Mouse (Mus musculus) lung, embryonic 14.5 days (tissue): ENCODE data around the gene Sf3b6. TPM values are rescaled to one million over a fixed set of nuclear protein-coding genes. Genes with fewer than 3 reads are reported as not detected.

ENCODE experiments used
- ATAC-seq: fragments of 200-750 bp; cut with Nextera tagmentation; 2 replicates; pipeline ENCODE4 v1.8.0; 2017; ENCODE audit warnings: mild to moderate bottlenecking, moderate TSS enrichment, moderate library complexity; ENCODE audit not compliant: insufficient read depth
- DNase-seq: peaks from one replicate; pipeline ENCODE4 v3.0.0-alpha.2; 2015
- H3K27ac ChIP-seq: fragments of 300-500 bp; sonication (generic); 2 replicates; pipeline ENCODE4 v1.5.1; 2014; ENCODE audit warnings: low read depth, mild to moderate bottlenecking, moderate library complexity
- H3K27me3 ChIP-seq: fragments of 300-500 bp; sonication (generic); 2 replicates; pipeline ENCODE4 v1.6.1; 2014; ENCODE audit warnings: low read length, control low read depth; ENCODE audit not compliant: insufficient read depth
- H3K36me3 ChIP-seq: fragments of 300-500 bp; sonication (generic); 2 replicates; pipeline ENCODE4 v1.6.1; 2014; ENCODE audit warnings: control low read depth; ENCODE audit not compliant: insufficient read depth
- H3K4me1 ChIP-seq: fragments of 300-500 bp; sonication (generic); 2 replicates; pipeline ENCODE4 v1.6.1; 2014; ENCODE audit warnings: antibody characterized with exemption, control low read depth; ENCODE audit not compliant: insufficient read depth
- H3K4me2 ChIP-seq: fragments of 300-500 bp; sonication (generic); 2 replicates; pipeline ENCODE4 v1.6.1; 2014; ENCODE audit warnings: mild to moderate bottlenecking
- H3K4me3 ChIP-seq: fragments of 300-500 bp; sonication (generic); 2 replicates; pipeline ENCODE4 v1.5.1; 2014; ENCODE audit warnings: low read depth, low read length
- H3K9ac ChIP-seq: fragments of 300-500 bp; sonication (generic); 2 replicates; pipeline ENCODE4 v1.6.1; 2014
- H3K9me3 ChIP-seq: fragments of 300-500 bp; sonication (generic); 2 replicates; pipeline ENCODE4 v1.6.1; 2016; ENCODE audit warnings: low read depth, low read length, control low read depth
- CTCF ChIP-seq: IDR thresholded peaks from 2 replicates; pipeline ENCODE4 v1.5.1; 2016; ENCODE audit warnings: antibody characterized with exemption, low read depth
- WGBS: fragments of 180-500 bp; shearing (Covaris S2); extraction: QIAGEN DNeasy Blood & Tissue Kit; methylation state at CpG from one replicate; pipeline ENCODE4 v1.1.7; 2014; 5-methylcytosine and 5-hydroxymethylcytosine counted together
- polyA plus RNA-seq: library from polyadenylated mRNA; unstranded; fragments of >200 nt; fragmentation: Nextera tagmentation; extraction: Ambion mirVana; gene quantifications from 2 replicates; pipeline ENCODE4 v1.2.1, GENCODE M21; 2014

Sf3b6 gene
- polyA plus RNA-seq, 1 experiment from 2014 or later: 261 TPM

- Histone ChIP-seq H3K9me3 (no peaks in the 10 kb centered on the region), H3K4me2 (peak overlapping the region; percentile 64; the same call in 1 of the 2 replicates), H3K27me3 (no peaks in the 10 kb centered on the region), H3K4me1 (peaks cover 5% of the 10 kb centered on the region), H3K27ac (peak overlapping the region; percentile 38; the same call in 1 of the 2 replicates), H3K9ac (no peak overlapping the region), H3K36me3 (no peaks in the 10 kb centered on the region), H3K4me3 (peak overlapping the region; percentile 32; the same call in 1 of the 2 replicates)
- peak; percentile 30; the same call in 1 of the 2 replicates for ATAC-seq
- WGBS: 51% methylated on average over 5 of the region's 5 CpGs
- no peak for TF ChIP-seq CTCF
- peak; percentile 42 for DNase-seq
Observed at GRCm38 (mm10) chr12:4872983-4873477, 55.7 kb downstream of the Sf3b6 start.

- Histone ChIP-seq H3K27ac (peak overlapping the region; percentile 38; the same call in 1 of the 2 replicates), H3K4me3 (peak overlapping the region; percentile 32), H3K4me2 (peak overlapping the region; percentile 64), H3K9me3 (no peaks in the 10 kb centered on the region), H3K9ac (peak overlapping the region; percentile 50), H3K36me3 (no peaks in the 10 kb centered on the region), H3K27me3 (no peaks in the 10 kb centered on the region), H3K4me1 (peaks cover 5% of the 10 kb centered on the region)
- no peak for ATAC-seq
- 69% methylated on average over 6 of the region's 6 CpGs for WGBS
- TF ChIP-seq CTCF: no peak
- DNase-seq: no peak
Observed at GRCm38 (mm10) chr12:4873531-4873930, 56.2 kb downstream of the Sf3b6 start.

- DNase-seq: peak; percentile 90
- Histone ChIP-seq H3K4me2 (peak within 1 kb of the TSS; percentile 64), H3K36me3 (no peaks in the 10 kb centered on the region), H3K9ac (peak within 1 kb of the TSS; percentile 50), H3K4me3 (peak within 1 kb of the TSS; percentile 32), H3K9me3 (no peaks in the 10 kb centered on the region), H3K27me3 (no peaks in the 10 kb centered on the region), H3K27ac (peak within 1 kb of the TSS; percentile 38), H3K4me1 (peaks cover 5% of the 10 kb centered on the region)
- 2% methylated on average over 24 of the region's 24 CpGs for WGBS
- peak; percentile 94 for ATAC-seq
- no peak for TF ChIP-seq CTCF
Observed at GRCm38 (mm10) chr12:4874161-4874927, 57.0 kb downstream of the Sf3b6 start, which contains the start of gene Mfsd2b. TSS of gene Mfsd2b (minus strand) at chr12:4874359.

GRCm38 (mm10) chr12:4875623-4876022, 58.3 kb downstream of the Sf3b6 start:
- Histone ChIP-seq H3K27ac (no peak overlapping the region), H3K4me2 (no peak overlapping the region), H3K4me1 (peaks cover 5% of the 10 kb centered on the region), H3K9ac (no peak overlapping the region), H3K27me3 (no peaks in the 10 kb centered on the region), H3K4me3 (no peak overlapping the region), H3K36me3 (0 out of 2 replicates have a peak, but pooled peaks cover 2% of the 10 kb centered on the region), H3K9me3 (no peaks in the 10 kb centered on the region)
- WGBS: 80% methylated on average over 8 of the region's 8 CpGs
- DNase-seq (no peak), ATAC-seq (no peak)
- TF ChIP-seq CTCF: no peak

Other genes with a start within 250 kb of the Sf3b6 start
- 42.7 and 45.9 TPM in 2 replicates for gene Itsn2, start 224.9 kb upstream of the Sf3b6 start, polyA plus RNA-seq
- gene Gm3625, start 224.6 kb upstream of the Sf3b6 start, polyA plus RNA-seq: not detected in 2 replicates
- 0.39 and 0.41 TPM in 2 replicates for gene Fam228a, start 79.1 kb upstream of the Sf3b6 start, polyA plus RNA-seq
- 2.1 and 2.5 TPM in 2 replicates for gene Pfn4, start 48.5 kb upstream of the Sf3b6 start, polyA plus RNA-seq
- gene Fam228b, start 48.3 kb upstream of the Sf3b6 start, polyA plus RNA-seq: 1.4 and 1.6 TPM in 2 replicates
- 9.4 and 10.0 TPM in 2 replicates for gene Fkbp1b, start 24.0 kb downstream of the Sf3b6 start, polyA plus RNA-seq
- 16.4 and 17.5 TPM in 2 replicates for gene Wdcp, start 25.8 kb downstream of the Sf3b6 start, polyA plus RNA-seq
- gene Mfsd2b, start 56.8 kb downstream of the Sf3b6 start, polyA plus RNA-seq: 2.6 and 2.9 TPM in 2 replicates
- gene Ubxn2a, start 90.2 kb downstream of the Sf3b6 start, polyA plus RNA-seq: 21.2 and 27.0 TPM in 2 replicates
- gene Atad2b, start 99.8 kb downstream of the Sf3b6 start, polyA plus RNA-seq: 19.0 and 20.4 TPM in 2 replicates